Mouse (Mus musculus) granulocyte monocyte progenitor cell, adult 5-6 weeks (primary cell): ENCODE results near the gene Kdr. TPM values are rescaled to one million over a fixed set of nuclear protein-coding genes. Genes with fewer than 3 reads are reported as not detected.

Experiments used
- ATAC-seq: replicated peaks from 2 replicates; pipeline ENCODE4 v1.8.0; 2016; ENCODE audit warnings: mild to moderate bottlenecking, moderate TSS enrichment, inconsistent platforms; ENCODE audit not compliant: poor library complexity, severe bottlenecking
- total RNA-seq, 2 experiments: library from RNA; stranded (forward) in 1 of 2; stranded (reverse) in 1 of 2; fragments of 200-712, 200-1000 nt in 1 of 2; fragments of >200 nt in 1 of 2; fragmentation: Nextera tagmentation in 1 of 2; gene quantifications; 2 replicates each; pipeline ENCODE4 v1.2.3; 2014 to 2017

Gene Kdr
- total RNA-seq, 2 experiments from 2014 or later = 0.15 TPM; not detected in 1

GRCm38 (mm10) chr5:75921730-75922387, 56.4 kb downstream of the Kdr start:
- no peak for ATAC-seq

- ATAC-seq = no peak
These were observed 58.7 kb downstream of the Kdr start for GRCm38 (mm10) chr5:75919601-75920000.

GRCm38 (mm10) chr5:75918139-75918538, 60.1 kb downstream of the Kdr start:
- ATAC-seq = no peak

- no peak for ATAC-seq
These were observed 61.0 kb downstream of the Kdr start for GRCm38 (mm10) chr5:75917231-75917630.

- no peak for ATAC-seq
These were observed 72.2 kb downstream of the Kdr start for GRCm38 (mm10) chr5:75906102-75906501.

GRCm38 (mm10) chr5:75900231-75900920, 77.9 kb downstream of the Kdr start:
- no peak for ATAC-seq

- ATAC-seq = peak; percentile 56
These were observed 82.9 kb downstream of the Kdr start for GRCm38 (mm10) chr5:75895351-75895750.

- ATAC-seq = no peak
These were observed 85.2 kb downstream of the Kdr start for GRCm38 (mm10) chr5:75892956-75893471.

Other genes with a start within 250 kb of the Kdr start
- 36.0 and 38.7 TPM in 2 replicates for gene Srd5a3, start 161.8 kb upstream of the Kdr start, total RNA-seq (2014; fragmentation: Nextera tagmentation)
- 34.8 and 40.6 TPM in 2 replicates for gene Srd5a3, start 161.8 kb upstream of the Kdr start, total RNA-seq (2017)
- 98.5 and 105 TPM in 2 replicates for gene Tmem165, start 205.4 kb upstream of the Kdr start, total RNA-seq (2014; fragmentation: Nextera tagmentation)
- 133 and 147 TPM in 2 replicates for gene Tmem165, start 205.4 kb upstream of the Kdr start, total RNA-seq (2017)